Mouse (Mus musculus) frontal cortex, postnatal 36 days (tissue): ENCODE data around the gene Rnf128.
"Not testable (repeated sequence)": the region's sequence is repeated elsewhere in the genome, so short reads cannot be mapped to it uniquely, and the experiment has no call there.

ENCODE experiments used
- DNase-seq, 2 experiments: peaks; one replicate each; pipeline ENCODE4 v3.0.0; 2022; ENCODE audit warnings: low spot score in 2 of 2

The Rnf128 gene

DNA sequence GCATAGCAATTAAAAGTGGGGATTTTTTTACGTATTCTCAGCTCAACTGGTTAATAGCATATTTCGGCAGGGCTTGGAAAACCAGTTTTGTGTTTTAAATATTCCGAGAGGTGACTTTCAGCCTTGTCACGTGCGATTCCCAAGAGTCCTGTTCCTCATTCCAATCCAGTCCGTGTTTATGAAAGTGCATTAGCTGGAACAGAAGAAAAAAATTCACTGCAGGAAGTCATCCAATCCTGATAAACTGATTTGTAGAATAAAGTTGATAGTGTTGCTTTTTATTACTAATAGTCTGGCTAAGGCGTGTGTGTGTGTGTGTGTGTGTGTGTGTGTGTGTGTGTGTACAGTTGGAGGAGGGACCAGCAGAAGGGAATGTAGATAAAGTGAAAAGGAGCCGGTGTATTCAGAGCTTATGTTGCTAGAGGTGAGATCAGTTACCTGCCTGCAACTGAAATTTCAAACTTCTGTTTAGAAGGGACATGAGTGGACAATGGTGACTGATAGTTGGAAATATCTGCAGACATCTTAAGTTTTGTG lies at the start of gene Rnf128:
Gene Rnf128 (plus strand): TSS at position 392 of the 537 bp plus-strand sequence.
- DNase-seq = no peak

DNA sequence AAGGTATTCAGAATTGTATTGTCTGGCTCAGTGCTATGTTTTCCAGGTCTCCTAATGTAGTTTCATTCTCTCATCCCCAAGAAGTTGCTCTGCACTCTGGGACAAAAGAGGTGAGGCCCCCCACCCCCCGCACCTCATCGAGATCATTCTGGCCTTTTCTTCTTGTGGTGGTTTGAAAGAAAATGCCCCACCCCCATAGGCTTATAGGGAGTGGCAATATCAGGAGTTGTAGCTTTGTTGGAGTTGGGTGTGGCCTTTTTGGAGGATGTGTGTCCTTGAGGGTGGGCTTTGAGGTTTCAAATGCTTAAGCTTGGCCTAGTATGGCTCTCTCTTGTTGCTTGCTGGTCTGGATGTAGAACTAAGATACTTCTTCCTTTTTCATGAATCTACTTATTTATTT lies 47.0 kb upstream of the Rnf128 start:
- no peak for DNase-seq

DNA sequence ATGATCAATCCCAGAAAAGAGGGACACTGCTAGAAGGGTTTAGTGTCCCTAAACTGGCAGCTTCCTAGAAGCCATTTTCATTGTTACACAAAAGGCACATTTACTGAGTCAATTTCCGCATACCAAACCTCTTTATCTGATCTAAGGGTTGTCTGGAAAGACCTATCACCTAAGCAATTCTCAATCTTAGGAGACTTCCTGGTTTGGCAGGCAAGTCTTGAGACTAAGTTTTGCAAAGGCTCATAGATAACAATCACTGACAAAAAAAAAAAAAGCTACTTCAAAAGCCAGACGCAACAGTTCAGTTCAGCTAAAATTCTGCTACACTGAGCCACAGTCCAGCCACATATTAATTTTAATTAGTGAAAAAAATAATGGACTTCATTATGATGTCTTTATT lies 43.9 kb upstream of the Rnf128 start:
- DNase-seq = no peak

- DNase-seq = no peak
These were observed 38.6 kb upstream of the Rnf128 start for GRCm38 (mm10) chrX:139524303-139525091.

- no peak for DNase-seq
These were observed 37.4 kb upstream of the Rnf128 start for GRCm38 (mm10) chrX:139525724-139526123.

DNA sequence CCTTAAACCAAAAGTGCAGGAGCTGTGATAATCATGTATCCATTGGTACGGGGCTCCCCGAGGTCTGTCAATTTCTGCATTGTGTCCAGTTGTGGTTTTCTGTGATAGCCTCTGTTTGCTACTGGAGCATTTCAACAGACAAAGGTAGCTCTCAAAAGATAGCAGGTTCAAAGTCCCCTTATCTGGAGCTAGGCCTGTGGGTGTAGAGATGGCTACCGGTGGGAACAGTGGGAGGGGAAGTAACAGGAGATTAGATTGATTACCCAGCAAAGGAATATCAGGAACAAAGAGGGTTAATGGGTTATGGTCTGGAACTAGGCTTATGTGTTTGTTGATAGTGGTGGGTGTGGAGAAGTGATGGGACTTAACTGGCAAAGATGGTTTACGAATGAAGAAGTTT lies 36.1 kb upstream of the Rnf128 start:
- no peak for DNase-seq

- no peak for DNase-seq
These were observed 33.4 kb upstream of the Rnf128 start for GRCm38 (mm10) chrX:139529678-139530077.

DNA sequence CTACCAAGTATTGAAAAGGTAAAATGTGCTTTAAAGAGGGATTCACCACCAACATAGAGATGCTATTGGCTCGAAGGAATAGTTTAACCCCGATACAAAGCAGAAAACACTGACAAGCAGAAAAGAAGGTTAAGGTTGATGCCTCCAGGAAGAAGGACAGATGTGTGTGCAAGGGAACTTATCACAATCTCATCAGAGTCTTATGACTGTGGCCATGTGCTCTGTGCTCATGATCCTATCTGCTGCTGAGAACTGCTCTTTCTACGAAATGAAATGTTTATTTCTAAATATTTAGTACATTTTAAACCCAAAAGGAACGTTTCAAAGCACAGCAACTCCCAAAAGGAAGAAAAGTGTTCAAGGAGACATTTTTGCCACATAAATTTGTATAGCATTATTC lies 30.8 kb upstream of the Rnf128 start:
- DNase-seq = no peak

DNA sequence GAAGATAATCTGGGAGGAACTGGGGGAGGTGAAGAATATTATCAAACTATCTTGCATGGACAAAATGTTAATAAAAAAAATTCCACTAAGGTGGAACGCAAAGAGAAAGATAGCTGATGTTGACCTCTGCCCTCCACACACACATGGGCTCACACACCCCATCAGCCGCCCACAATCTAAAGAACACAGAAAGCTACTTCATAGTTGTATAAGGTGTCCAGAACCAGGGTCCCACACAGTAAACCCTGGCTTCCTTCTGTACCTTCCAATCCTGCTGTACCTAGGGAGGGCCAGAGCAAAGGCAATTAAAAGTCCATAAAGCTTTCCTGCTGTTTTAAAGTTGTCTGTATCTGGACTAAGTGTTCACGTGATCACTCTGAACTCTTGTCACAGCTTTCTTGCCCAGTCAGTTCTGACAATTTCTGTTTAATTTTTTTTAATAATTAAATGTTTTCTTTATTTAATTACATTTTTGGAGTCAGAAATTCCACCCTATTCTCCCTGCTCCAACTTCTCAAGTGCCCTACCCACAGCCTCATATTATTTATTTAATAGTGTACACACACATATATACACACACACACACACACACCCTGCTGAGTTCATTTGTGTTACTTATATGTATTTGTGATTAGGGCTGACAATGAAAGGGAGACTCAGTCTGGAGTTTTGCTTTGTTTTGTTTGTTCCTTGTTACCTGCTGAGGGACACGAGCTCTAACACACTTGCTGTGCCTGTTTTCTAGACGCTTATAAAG lies 25.3 kb upstream of the Rnf128 start:
- DNase-seq = no peak

GRCm38 (mm10) chrX:139543726-139544125 lies 19.4 kb upstream of the Rnf128 start:
- DNase-seq = no peak

GRCm38 (mm10) chrX:139550456-139550855 lies 12.7 kb upstream of the Rnf128 start:
- no peak for DNase-seq

DNA sequence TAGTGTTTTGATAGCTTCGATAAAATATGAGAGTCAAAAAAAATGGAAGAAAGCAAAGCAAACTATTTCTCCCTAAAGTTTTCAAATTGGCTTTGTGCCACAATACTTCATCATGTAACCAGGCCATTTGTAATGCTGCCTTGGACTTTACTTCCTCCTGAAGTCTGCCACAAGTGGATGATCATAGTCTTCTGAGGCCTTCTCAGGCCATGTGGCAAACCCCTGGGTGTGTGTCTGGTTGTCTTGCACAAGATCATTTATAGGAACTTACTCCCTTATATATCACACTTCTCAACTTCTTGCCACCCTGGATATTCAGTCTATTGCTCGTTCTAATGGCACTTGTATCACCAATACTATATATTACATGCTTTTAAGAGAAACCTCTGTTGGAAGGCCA lies 11.0 kb upstream of the Rnf128 start:
- no peak for DNase-seq

DNA sequence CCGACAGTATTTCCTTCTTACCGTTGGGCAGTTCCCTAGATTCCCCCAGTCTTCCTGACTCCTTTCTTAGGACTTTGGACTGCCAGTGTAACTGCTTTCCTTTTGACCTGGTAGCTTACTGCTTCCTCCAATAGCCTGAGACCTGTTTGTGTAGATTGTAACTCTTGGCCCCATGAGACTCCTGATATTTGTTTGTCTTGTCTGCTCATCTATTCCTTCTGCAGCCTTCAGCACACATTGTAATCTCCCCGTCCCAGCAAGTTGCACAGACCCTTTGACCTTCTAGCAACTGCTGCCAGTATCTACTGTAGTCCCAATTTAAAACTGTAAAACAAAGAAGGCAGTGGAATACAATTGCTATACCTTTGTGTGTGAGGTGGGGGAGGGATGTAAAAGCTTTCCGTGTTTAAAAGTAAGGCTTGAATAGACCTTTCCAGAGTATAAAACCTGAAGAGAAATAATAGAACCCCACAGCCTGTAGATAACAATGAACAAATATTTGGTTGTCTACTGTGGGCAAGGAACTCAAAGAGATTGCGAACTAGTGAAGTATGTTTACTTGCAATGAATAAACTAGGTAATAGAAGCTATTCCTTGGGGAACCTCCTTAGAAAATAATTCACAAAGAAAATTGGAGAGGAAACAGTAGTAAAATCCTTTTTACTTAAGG lies 726 bp upstream of the Rnf128 start:
- DNase-seq = no peak

GRCm38 (mm10) chrX:139570054-139570453 lies 6.9 kb downstream of the Rnf128 start:
- no peak for DNase-seq

- DNase-seq = no peak
These were observed 15.6 kb downstream of the Rnf128 start for GRCm38 (mm10) chrX:139578649-139579278.

DNA sequence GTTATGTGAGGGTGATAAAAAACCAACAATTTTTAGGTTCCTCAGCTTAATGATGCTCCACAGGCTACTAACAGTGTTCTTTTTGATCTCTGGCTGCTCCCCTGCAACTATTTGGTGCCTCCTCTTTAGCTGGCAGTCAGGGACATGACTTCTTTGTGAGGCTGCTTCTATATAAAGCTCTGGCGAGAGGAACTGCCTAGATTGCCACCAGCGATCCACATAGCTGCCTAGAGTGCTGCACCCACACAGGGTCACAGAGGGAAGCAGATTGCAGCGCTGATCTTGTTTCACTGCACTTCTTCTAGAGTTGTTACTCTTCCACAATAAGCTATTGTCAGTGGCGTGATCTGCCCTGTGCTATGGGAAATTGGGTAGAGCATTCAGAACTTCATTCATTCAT lies 20.5 kb downstream of the Rnf128 start:
- peak in 1 of 2 experiments; percentile 0 for DNase-seq

DNA sequence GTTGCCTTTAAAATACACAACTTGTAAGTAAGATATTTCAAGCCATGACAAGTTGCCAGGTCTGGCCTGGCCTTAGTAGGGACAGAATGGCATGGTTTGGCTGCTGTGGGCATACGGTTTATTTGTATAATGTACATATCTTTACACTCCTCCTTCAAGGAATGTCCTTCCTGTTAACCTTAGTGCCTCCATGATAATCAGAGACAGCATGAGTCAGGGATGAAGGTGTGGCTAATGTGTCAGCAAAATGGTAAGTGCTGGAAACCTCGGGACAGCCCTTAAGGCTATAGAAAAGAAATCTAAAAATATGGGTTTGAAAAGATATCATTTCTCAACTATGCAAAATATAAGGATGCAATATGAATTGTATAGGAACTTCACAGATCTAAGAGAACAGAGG lies 23.6 kb downstream of the Rnf128 start:
- DNase-seq = not testable (repeated sequence)

DNA sequence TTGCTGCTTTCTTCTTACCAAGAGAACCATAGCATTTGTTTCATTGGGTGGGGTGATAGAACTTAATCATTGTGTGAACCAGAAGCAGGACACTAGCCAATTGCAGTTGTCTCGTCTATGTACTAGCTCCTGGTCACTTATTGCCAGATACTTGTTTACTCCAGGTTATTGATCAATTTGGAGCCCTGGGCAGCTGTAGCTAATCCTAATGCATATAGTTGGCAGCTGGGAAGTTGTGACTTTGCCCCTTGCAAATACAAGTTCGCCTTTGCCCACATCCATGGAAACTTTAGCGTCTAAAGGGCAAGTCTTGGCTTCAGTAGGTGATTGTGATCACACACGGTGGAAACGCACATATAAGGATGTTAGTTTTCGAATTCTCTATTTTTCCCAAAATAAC lies 33.3 kb downstream of the Rnf128 start:
- DNase-seq = no peak

GRCm38 (mm10) chrX:139610033-139610764 lies 47.1 kb downstream of the Rnf128 start:
- DNase-seq = peak; percentile 72 to 78

GRCm38 (mm10) chrX:139610765-139611300 lies 47.7 kb downstream of the Rnf128 start:
- no peak for DNase-seq

GRCm38 (mm10) chrX:139614761-139615160 lies 51.6 kb downstream of the Rnf128 start:
- no peak for DNase-seq
